Mouse (Mus musculus): Measurements from ENCODE around the gene Col4a2.

DNA sequence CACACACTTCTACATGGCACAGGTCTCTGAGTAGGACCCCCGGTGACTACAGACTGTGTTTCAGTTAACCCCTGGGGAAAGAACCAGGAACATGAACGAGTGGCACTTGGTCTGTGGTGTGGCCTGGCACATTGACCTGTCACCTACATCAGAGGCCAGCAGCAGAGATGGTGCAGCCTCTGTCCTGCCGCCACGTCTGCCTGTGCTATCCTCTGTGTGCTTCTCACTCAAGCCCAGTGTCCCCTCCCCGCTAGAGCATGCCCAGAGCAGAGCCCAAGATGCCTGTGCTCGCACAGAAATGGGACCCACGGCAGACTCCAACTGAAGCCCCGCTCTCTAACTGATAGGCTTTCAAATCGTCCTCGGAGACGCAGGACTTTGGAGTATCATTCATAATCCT is 6.8 kb downstream of the Col4a2 start:
- TF ChIP-seq CTCF (conservative IDR thresholded peaks at IDR 0.05; ENCODE audit: low read length) (no peak), POU5F1 (IDR thresholded peaks at IDR 0.05; ENCODE audit: borderline replicate concordance, low read length) (no peak), NANOG (IDR thresholded peaks at IDR 0.05; ENCODE audit: borderline replicate concordance, low read length) (no peak)
